Mouse (Mus musculus): ENCODE results near the gene Ifngr1.

DNA sequence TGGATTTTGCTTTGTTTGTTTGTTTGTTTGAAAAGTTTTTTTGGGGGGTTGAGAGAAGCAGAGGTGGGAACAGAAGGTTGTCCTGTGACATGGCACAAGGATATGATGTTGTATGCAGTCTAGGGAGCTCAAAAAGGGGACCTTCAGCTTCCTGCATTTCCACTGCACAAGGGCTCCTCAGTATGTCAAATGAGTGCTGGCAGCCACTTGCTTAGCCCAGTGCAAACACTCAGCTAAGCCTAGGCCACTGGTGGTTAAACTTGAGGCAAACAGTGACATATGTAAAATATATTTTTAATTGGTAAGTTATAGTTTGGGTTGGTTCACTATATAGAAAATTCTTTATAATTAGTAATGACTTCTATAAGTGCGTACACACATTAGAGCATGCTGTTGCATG, 32.9 kb downstream of the Ifngr1 start:
- TF ChIP-seq POLR2A (IDR thresholded peaks at IDR 0.05; ENCODE audit: low read depth, low read length) (no peak), CTCF (IDR thresholded peaks at IDR 0.05; ENCODE audit: borderline replicate concordance, insufficient read depth, low read length) (no peak)
